8 mouse cellular contexts compared by ENCODE assay signal in the genomic region with DNA sequence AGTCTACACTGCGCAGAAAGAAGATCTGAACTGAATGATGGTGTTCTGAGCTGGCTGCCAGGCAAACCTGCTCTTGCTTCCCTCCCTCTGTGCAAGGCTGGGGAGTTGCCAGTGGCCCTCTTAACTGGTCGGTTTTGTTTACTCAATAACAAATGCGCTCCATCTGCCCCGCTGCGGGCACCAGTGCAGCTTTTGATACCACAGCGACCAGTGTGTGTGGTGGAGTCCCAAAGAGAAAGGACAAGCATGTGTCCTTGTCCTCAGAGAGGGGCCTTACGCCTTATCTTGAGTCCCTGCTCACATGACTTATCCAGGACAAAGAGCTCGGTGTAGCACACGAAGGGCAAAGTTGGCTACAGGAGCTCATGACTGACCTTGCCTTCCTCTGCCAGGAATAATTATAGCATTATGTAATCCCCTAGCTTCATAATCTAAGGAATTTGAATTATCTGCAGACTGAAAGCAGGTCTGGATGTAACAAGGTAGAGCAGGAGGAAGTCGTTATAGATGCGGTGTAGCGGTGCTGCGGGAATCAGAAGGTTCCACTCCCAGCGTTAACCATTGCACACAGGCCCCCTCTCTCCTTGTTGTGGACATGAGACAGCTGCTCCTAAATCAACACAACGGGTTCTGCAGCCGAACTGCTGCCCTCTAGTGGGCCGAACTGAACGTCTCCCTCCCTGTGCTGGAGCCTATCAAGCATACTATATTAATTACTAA. TPM values are rescaled to one million over a fixed set of nuclear protein-coding genes. Genes with fewer than 3 reads are reported as not detected.
DNase-seq lines count a peak whose midpoint lies in the region; ATAC-seq and TF ChIP-seq lines count a peak whose summit lies in the region.

No protein-coding gene starts in this region.

- H3K9me3 ChIP-seq in forebrain, embryonic 10.5 days = no peaks in the 10 kb centered on the region
- no peaks in the 10 kb centered on the region for H3K9me3 ChIP-seq in heart, embryonic 13.5 days
- H3K9me3 ChIP-seq in kidney, embryonic 16.5 days (ENCODE audit: low read length) = no peaks in the 10 kb centered on the region
- no peaks in the 10 kb centered on the region for H3K9me3 ChIP-seq in stomach, embryonic 15.5 days

- no peak for TF ChIP-seq POLR2A in liver, adult 2 months (IDR thresholded peaks at IDR 0.05; ENCODE audit: extremely low read depth, insufficient read depth, low read length)

- 38% methylated on average over 18 of the region's 18 CpGs for WGBS in forebrain, embryonic 10.5 days
- WGBS in heart, embryonic 13.5 days = 13% methylated on average over 18 of the region's 18 CpGs
- 30% methylated on average over 18 of the region's 18 CpGs for WGBS in kidney, embryonic 16.5 days
- 12% methylated on average over 18 of the region's 18 CpGs for WGBS in liver, adult 2 months
- 25% methylated on average over 18 of the region's 18 CpGs for WGBS in stomach, embryonic 15.5 days

- H3K27me3 ChIP-seq in forebrain, embryonic 10.5 days (ENCODE audit: poor library complexity, severe bottlenecking) = no peaks in the 10 kb centered on the region
- no peaks in the 10 kb centered on the region for H3K27me3 ChIP-seq in heart, embryonic 13.5 days (replicated peaks)
- H3K27me3 ChIP-seq in kidney, embryonic 16.5 days (ENCODE audit: insufficient read depth, low read length) = no peaks in the 10 kb centered on the region
- H3K27me3 ChIP-seq in liver, adult 2 months (ENCODE audit: control insufficient read depth, insufficient read depth, low read length) = no peaks in the 10 kb centered on the region
- no peaks in the 10 kb centered on the region for H3K27me3 ChIP-seq in stomach, embryonic 15.5 days (replicated peaks)

- H3K9ac ChIP-seq in heart, embryonic 13.5 days = peak overlapping the region; percentile 12
- H3K9ac ChIP-seq in kidney, embryonic 16.5 days (replicated peaks; ENCODE audit: low read length) = no peak overlapping the region
- peak overlapping the region; percentile 49 for H3K9ac ChIP-seq in liver, adult 2 months (ENCODE audit: low read depth, low read length)
- H3K9ac ChIP-seq in stomach, embryonic 15.5 days = no peak overlapping the region

- peak overlapping the region; percentile 75 for H3K27ac ChIP-seq in forebrain, embryonic 10.5 days
- H3K27ac ChIP-seq in heart, embryonic 13.5 days (replicated peaks) = peak overlapping the region; percentile 94
- H3K27ac ChIP-seq in kidney, embryonic 16.5 days (ENCODE audit: low read length) = peak overlapping the region; percentile 22; the same call in 1 of the 2 replicates
- peak overlapping the region; percentile 65 for H3K27ac ChIP-seq in liver, adult 2 months (replicated peaks; ENCODE audit: insufficient read depth, low read depth, low read length)
- H3K27ac ChIP-seq in stomach, embryonic 15.5 days = peak overlapping the region; percentile 60; the same call in 1 of the 2 replicates

- peaks cover 40% of the 10 kb centered on the region for H3K36me3 ChIP-seq in forebrain, embryonic 10.5 days (replicated peaks)
- peaks cover 32% of the 10 kb centered on the region for H3K36me3 ChIP-seq in heart, embryonic 13.5 days
- H3K36me3 ChIP-seq in kidney, embryonic 16.5 days (ENCODE audit: insufficient read depth, low read length) = 0 out of 2 replicates have a peak, but pooled peaks cover 4% of the 10 kb centered on the region
- peaks cover 13% of the 10 kb centered on the region for H3K36me3 ChIP-seq in liver, adult 2 months (ENCODE audit: control insufficient read depth, insufficient read depth, low read length)
- peaks cover 5% of the 10 kb centered on the region; the same call in 1 of the 2 replicates for H3K36me3 ChIP-seq in stomach, embryonic 15.5 days

- peak overlapping the region; percentile 43 for H3K4me2 ChIP-seq in heart, embryonic 13.5 days
- no peak overlapping the region for H3K4me2 ChIP-seq in kidney, embryonic 16.5 days (replicated peaks; ENCODE audit: low read depth, low read length)
- peak overlapping the region; percentile 31 for H3K4me2 ChIP-seq in stomach, embryonic 15.5 days

- DNase-seq in CD4-positive, CD25-positive, alpha-beta regulatory T cell, adult 2 months (ENCODE audit: low read depth, low spot score) = peak; percentile 75
- DNase-seq in brain, adult 2 months (ENCODE audit: low read depth, low spot score) = peak; percentile 94
- peak; percentile 74 for DNase-seq in forebrain, embryonic 10.5 days (ENCODE audit: extremely low spot score, low spot score)
- peak; percentile 80 for DNase-seq in liver, adult 2 months (ENCODE audit: extremely low read depth, low read depth, low spot score)
- peak; percentile 68 for DNase-seq in naive thymus-derived CD4-positive, alpha-beta T cell, adult 2 months (ENCODE audit: low read depth)

- peak; percentile 76; the same call in 1 of the 2 replicates for ATAC-seq in heart, embryonic 13.5 days (ENCODE audit: extremely low read depth, insufficient number of reproducible peaks, low FRiP score, low TSS enrichment)
- ATAC-seq in kidney, embryonic 16.5 days (ENCODE audit: low FRiP score, low TSS enrichment) = peak; percentile 82
- ATAC-seq in stomach, embryonic 15.5 days (ENCODE audit: insufficient read depth, low FRiP score, low read depth) = peak; percentile 79

- peak; percentile 95 for TF ChIP-seq CTCF in liver, adult 2 months (IDR thresholded peaks at IDR 0.05; ENCODE audit: low read depth, low read length)

- H3K4me1 ChIP-seq in forebrain, embryonic 10.5 days = peaks cover 17% of the 10 kb centered on the region
- H3K4me1 ChIP-seq in heart, embryonic 13.5 days = peaks cover 34% of the 10 kb centered on the region
- peaks cover 20% of the 10 kb centered on the region for H3K4me1 ChIP-seq in kidney, embryonic 16.5 days (ENCODE audit: insufficient read depth, low read length)
- peaks cover 8% of the 10 kb centered on the region for H3K4me1 ChIP-seq in liver, adult 2 months (ENCODE audit: control insufficient read depth, insufficient read depth, low read length)
- H3K4me1 ChIP-seq in stomach, embryonic 15.5 days = peaks cover 15% of the 10 kb centered on the region

- H3K4me3 ChIP-seq in forebrain, embryonic 10.5 days = no peak overlapping the region
- no peak overlapping the region for H3K4me3 ChIP-seq in heart, embryonic 13.5 days
- H3K4me3 ChIP-seq in kidney, embryonic 16.5 days (ENCODE audit: low read length) = no peak overlapping the region
- H3K4me3 ChIP-seq in liver, adult 2 months (ENCODE audit: insufficient read depth, low read depth, low read length) = no peak overlapping the region; the same call in 1 of the 2 replicates
- H3K4me3 ChIP-seq in stomach, embryonic 15.5 days (replicated peaks) = no peak overlapping the region

- H3K79me2 ChIP-seq in liver, adult 2 months (ENCODE audit: control insufficient read depth, insufficient read depth, low read length) = no peaks in the 10 kb centered on the region

RNA-seq across cellular contexts. Expression of a gene that starts 12.8 kb away (rescaled TPM):
- 8.2 and 9.8 TPM in 2 replicates for polyA plus RNA-seq in forebrain, embryonic 10.5 days (2016; fragmentation: Nextera tagmentation; extraction: Ambion mirVana)
- 6.0 and 7.3 TPM in 2 replicates for polyA plus RNA-seq in heart, embryonic 13.5 days (2015; fragmentation: Nextera tagmentation; extraction: Ambion mirVana)
- polyA plus RNA-seq in kidney, embryonic 16.5 days (2015; fragmentation: Nextera tagmentation; extraction: Ambion mirVana) = 18.8 and 20.0 TPM in 2 replicates
- 5.1 and 6.4 TPM in 2 replicates for total RNA-seq in liver, adult 2 months (2014; rRNA removed)
- polyA plus RNA-seq in liver, adult 2 months (2012; rRNA removed) = 2.3 and 2.7 TPM in 2 replicates
- polyA plus RNA-seq in stomach, embryonic 15.5 days (2015; fragmentation: Nextera tagmentation; extraction: Ambion mirVana) = 30.9 and 31.5 TPM in 2 replicates

Comparison
In these comparisons a context has a peak if more than half of its experiments do, and no peak if none do; other contexts are left out.
1. H3K27ac ChIP-seq: peak in every context shown above with its lines; median percentile 94 in heart, embryonic 13.5 days; 75 in forebrain, embryonic 10.5 days; 65 in liver, adult 2 months; 60 in stomach, embryonic 15.5 days; 22 in kidney, embryonic 16.5 days.
2. H3K9ac ChIP-seq: peak in heart, embryonic 13.5 days (single experiment) and liver, adult 2 months (single experiment); none in kidney, embryonic 16.5 days (single experiment) and stomach, embryonic 15.5 days (single experiment).
3. Peak in every context shown above with its lines, with median percentiles within 50 percentile points of each other: DNase-seq and ATAC-seq.